Mouse (Mus musculus): ENCODE measurements around the gene Emsy.

- no peak for TF ChIP-seq CTCF (IDR thresholded peaks at IDR 0.05; ENCODE audit: low read depth)
- no peak for TF ChIP-seq EP300 (IDR thresholded peaks at IDR 0.05; ENCODE audit: low read depth)
These were observed 75.3 kb downstream of the Emsy start for GRCm38 (mm10) chr7:98581266-98581665.
